Mouse (Mus musculus): ENCODE results near the gene Kynu.

DNA sequence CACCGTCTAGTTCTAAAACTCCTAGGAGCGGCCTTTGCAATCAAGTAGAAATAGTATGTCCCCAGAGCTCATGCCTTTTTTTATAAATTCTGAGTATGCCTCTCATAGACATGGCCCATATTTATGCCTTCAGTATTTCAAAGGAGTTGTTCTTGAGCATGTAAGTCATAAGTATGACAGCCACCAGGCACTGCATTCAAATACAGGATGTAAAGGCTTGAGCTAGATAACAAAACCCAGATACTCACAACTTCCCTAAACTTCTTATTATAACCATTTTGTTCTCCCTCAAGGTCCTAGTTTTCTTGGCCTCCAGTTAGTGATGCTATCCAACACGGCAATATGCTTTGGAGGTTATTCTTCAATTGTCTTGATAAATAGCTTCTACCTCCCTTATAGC lies 12.5 kb upstream of the Kynu start:
- TF ChIP-seq CTCF (IDR thresholded peaks at IDR 0.05; ENCODE audit: insufficient read depth, low read depth, low read length), result no peak
- TF ChIP-seq POLR2A (IDR thresholded peaks at IDR 0.05; ENCODE audit: insufficient read depth, low read depth, low read length), result no peak

All from olfactory bulb, adult 2 months (tissue).